Mouse (Mus musculus): Measurements from ENCODE around the gene Gm20869. TPM values are rescaled to one million over a fixed set of nuclear protein-coding genes. Genes with fewer than 3 reads are reported as not detected.

Gm20869 gene
- polyA plus RNA-seq (2017; shearing (Covaris generic)): not detected

GRCm38 (mm10) chrY:71469149-71469548 lies at the start of gene Gm20869:
Gene Gm20869 (plus strand): TSS chrY:71469449.

Other genes with a start within 250 kb of the Gm20869 start
- not detected for gene Gm20870, start 222.6 kb downstream of the Gm20869 start, polyA plus RNA-seq (2017; shearing (Covaris generic))

Data from activated CD4-positive, CD25-positive, alpha-beta regulatory T cell, adult 9 weeks (primary cell).